Mouse (Mus musculus): Measurements from ENCODE around the gene Ccdc22. TPM values are rescaled to one million over a fixed set of nuclear protein-coding genes. Genes with fewer than 3 reads are reported as not detected.

Gene Ccdc22
- polyA plus RNA-seq, 1 experiment from 2014 or later = 18.2 TPM

DNA sequence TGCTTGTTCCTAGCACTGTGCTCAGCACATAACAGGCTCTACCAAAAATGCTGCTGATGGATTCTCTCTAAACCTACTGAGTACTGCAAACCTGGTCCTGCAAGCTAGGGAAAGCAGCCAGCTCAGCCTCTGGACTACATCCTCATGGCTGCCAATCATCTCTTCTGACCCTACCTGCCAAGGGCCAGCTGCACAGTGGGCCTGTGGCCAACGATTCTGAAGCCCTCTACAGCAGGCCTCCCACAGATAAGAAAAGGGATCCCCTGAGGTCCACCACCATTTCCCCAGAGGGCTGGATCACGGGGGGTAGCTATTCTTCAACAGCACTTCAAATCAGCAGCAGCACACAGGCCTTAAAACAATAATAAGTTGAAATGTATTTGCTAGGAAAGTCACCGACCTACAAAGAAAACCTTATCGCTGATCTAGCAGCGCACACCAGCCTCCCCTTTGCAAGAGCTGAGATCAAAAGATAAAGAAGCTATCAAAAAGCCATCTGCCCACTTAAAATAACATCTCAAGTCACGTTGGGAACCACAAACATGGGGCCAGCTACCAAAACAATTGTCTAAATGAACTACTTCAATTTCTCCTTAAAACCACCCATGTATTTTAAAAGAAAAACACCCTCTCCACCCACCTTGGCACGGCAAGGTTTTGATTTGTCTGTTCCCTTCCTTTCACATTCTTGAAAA, 34.7 kb downstream of the Ccdc22 start:
- WGBS = 42% methylated on average over 7 of the region's 7 CpGs
- H3K4me1 ChIP-seq (ENCODE audit: insufficient read depth, low read depth, low read length) = no peaks in the 10 kb centered on the region
- H3K27ac ChIP-seq (ENCODE audit: low read length) = no peak overlapping the region
- H3K4me3 ChIP-seq (ENCODE audit: low read depth, low read length) = no peak overlapping the region
- TF ChIP-seq EP300 (IDR thresholded peaks at IDR 0.05) = no peak
- TF ChIP-seq CTCF (IDR thresholded peaks at IDR 0.05) = no peak
- ATAC-seq (no peak), DNase-seq (ENCODE audit: low spot score) (no peak)
- no peaks in the 10 kb centered on the region for H3K27me3 ChIP-seq (replicated peaks; ENCODE audit: insufficient read depth, low read length)
- no peak overlapping the region for H3K9ac ChIP-seq (replicated peaks; ENCODE audit: low read depth)
- H3K4me2 ChIP-seq (replicated peaks; ENCODE audit: low read depth, low read length) = no peak overlapping the region
- no peaks in the 10 kb centered on the region for H3K36me3 ChIP-seq (ENCODE audit: insufficient read depth, low read length)
- no peaks in the 10 kb centered on the region for H3K9me3 ChIP-seq (ENCODE audit: low read length)

DNA sequence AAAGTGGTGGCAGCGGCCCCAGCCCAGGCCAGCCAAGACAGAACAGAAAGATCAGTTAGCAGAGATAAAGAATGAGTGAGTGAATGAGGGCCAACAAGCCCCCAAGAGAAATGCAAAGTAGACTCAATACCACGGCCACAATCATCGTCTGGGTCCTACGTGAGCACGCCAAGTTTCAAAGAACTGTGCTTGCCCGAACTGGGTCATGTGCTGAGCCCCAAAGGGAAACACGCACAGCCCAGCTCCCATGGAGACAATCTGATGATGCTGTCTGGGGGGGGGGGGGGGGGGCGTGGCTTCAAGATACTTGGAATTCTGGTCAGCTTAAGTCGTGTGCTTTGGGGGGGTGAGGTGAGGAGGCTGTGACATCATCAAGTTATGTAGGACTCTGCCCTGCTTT, 37.8 kb downstream of the Ccdc22 start:
- H3K9me3 ChIP-seq (ENCODE audit: low read length) = no peaks in the 10 kb centered on the region
- DNase-seq (ENCODE audit: low spot score) (no peak), ATAC-seq (peak; percentile 40)
- H3K27me3 ChIP-seq (replicated peaks; ENCODE audit: insufficient read depth, low read length) = no peaks in the 10 kb centered on the region
- no peak overlapping the region for H3K9ac ChIP-seq (replicated peaks; ENCODE audit: low read depth)
- H3K4me3 ChIP-seq (ENCODE audit: low read depth, low read length) = no peak overlapping the region
- 69% methylated on average over 8 of the region's 9 CpGs for WGBS
- H3K4me2 ChIP-seq (replicated peaks; ENCODE audit: low read depth, low read length) = no peak overlapping the region
- TF ChIP-seq CTCF (IDR thresholded peaks at IDR 0.05) (no peak), EP300 (IDR thresholded peaks at IDR 0.05) (no peak)
- no peaks in the 10 kb centered on the region for H3K4me1 ChIP-seq (ENCODE audit: insufficient read depth, low read depth, low read length)
- H3K27ac ChIP-seq (ENCODE audit: low read length) = no peak overlapping the region
- H3K36me3 ChIP-seq (ENCODE audit: insufficient read depth, low read length) = no peaks in the 10 kb centered on the region

DNA sequence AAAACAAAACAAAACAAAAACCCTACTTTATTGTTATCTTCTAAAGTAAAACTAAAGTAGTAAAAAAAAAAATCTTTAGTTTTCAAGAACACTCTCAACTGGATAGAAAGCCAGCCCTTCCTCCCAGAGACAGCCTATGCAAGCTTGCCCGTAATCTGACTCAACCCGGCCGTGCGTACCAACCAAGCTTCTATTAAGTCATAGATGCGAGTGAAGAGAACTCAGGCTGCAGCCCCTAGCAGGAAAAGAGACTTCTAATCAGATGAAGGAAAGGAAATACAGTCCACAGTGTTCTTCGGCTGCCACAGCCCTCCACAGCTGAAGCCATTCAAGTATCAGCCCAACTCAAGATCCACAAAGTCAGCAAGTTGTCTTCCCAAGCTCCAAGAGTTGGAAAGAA, 39.0 kb downstream of the Ccdc22 start:
- Histone ChIP-seq H3K27me3 (replicated peaks; ENCODE audit: insufficient read depth, low read length) (no peaks in the 10 kb centered on the region), H3K4me1 (ENCODE audit: insufficient read depth, low read depth, low read length) (no peaks in the 10 kb centered on the region), H3K9ac (replicated peaks; ENCODE audit: low read depth) (no peak overlapping the region), H3K4me2 (replicated peaks; ENCODE audit: low read depth, low read length) (no peak overlapping the region), H3K36me3 (ENCODE audit: insufficient read depth, low read length) (no peaks in the 10 kb centered on the region), H3K27ac (ENCODE audit: low read length) (no peak overlapping the region), H3K9me3 (ENCODE audit: low read length) (no peaks in the 10 kb centered on the region), H3K4me3 (ENCODE audit: low read depth, low read length) (no peak overlapping the region)
- ATAC-seq (no peak), DNase-seq (ENCODE audit: low spot score) (peak; percentile 21)
- 69% methylated on average over 6 of the region's 6 CpGs for WGBS
- no peak for TF ChIP-seq EP300 (IDR thresholded peaks at IDR 0.05)
- TF ChIP-seq CTCF (IDR thresholded peaks at IDR 0.05) = no peak

DNA sequence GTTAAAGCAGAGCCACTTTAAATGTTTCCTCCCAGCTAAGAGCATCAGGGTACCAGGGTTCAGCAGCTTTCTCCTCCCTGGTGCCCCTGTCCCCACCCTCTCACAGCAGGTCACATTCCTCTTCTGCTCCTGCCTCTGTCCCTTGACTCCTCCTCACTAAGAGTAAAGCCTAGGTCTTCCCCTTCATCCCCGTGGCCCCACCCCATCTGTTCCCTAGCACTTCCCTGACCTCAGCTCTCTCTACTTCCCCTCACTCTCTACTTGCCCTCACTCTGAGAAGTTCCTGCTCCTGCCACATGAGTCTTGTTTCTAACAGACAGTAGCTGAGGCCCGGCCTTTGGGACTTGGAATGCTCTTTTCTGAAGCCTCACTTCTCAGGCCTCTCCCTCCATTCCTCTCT, 42.2 kb downstream of the Ccdc22 start:
- Histone ChIP-seq H3K4me1 (ENCODE audit: insufficient read depth, low read depth, low read length) (no peaks in the 10 kb centered on the region), H3K27ac (ENCODE audit: low read length) (no peak overlapping the region), H3K9ac (replicated peaks; ENCODE audit: low read depth) (no peak overlapping the region), H3K9me3 (ENCODE audit: low read length) (no peaks in the 10 kb centered on the region), H3K27me3 (replicated peaks; ENCODE audit: insufficient read depth, low read length) (no peaks in the 10 kb centered on the region), H3K4me3 (ENCODE audit: low read depth, low read length) (no peak overlapping the region), H3K36me3 (ENCODE audit: insufficient read depth, low read length) (no peaks in the 10 kb centered on the region), H3K4me2 (replicated peaks; ENCODE audit: low read depth, low read length) (no peak overlapping the region)
- TF ChIP-seq EP300 (IDR thresholded peaks at IDR 0.05) (no peak), CTCF (IDR thresholded peaks at IDR 0.05) (no peak)
- DNase-seq (ENCODE audit: low spot score) (no peak), ATAC-seq (no peak)
- 11% methylated on average over 2 of the region's 2 CpGs for WGBS

DNA sequence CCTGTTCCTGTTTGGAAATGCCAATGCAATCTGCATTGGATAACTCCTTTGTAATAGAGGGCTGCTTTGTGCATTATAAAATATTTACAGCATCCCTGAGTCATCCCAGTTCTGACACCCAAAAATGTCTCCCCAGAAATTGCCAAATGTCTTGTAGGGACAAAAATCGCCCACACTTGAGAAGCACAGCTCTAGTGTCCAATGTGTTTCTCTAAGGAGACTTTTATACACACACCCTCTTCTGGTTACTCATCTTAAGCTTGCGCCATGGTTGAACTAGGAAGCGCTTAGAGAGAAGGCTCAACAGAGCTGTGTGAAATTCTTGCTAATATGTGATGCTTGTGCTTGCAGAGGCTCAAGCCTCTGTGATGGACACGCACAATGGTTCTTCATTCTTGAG, 51.8 kb downstream of the Ccdc22 start:
- Histone ChIP-seq H3K9ac (replicated peaks; ENCODE audit: low read depth) (no peak overlapping the region), H3K9me3 (ENCODE audit: low read length) (no peaks in the 10 kb centered on the region), H3K27ac (ENCODE audit: low read length) (no peak overlapping the region), H3K4me1 (ENCODE audit: insufficient read depth, low read depth, low read length) (no peaks in the 10 kb centered on the region), H3K27me3 (replicated peaks; ENCODE audit: insufficient read depth, low read length) (no peaks in the 10 kb centered on the region), H3K4me3 (ENCODE audit: low read depth, low read length) (no peak overlapping the region), H3K4me2 (replicated peaks; ENCODE audit: low read depth, low read length) (no peak overlapping the region), H3K36me3 (ENCODE audit: insufficient read depth, low read length) (no peaks in the 10 kb centered on the region)
- 91% methylated on average over 4 of the region's 4 CpGs for WGBS
- DNase-seq (ENCODE audit: low spot score) (no peak), ATAC-seq (no peak)
- TF ChIP-seq CTCF (IDR thresholded peaks at IDR 0.05) = no peak
- TF ChIP-seq EP300 (IDR thresholded peaks at IDR 0.05) = no peak

Other genes with a start within 250 kb of the Ccdc22 start
- 0.62 and 0.68 TPM in 2 replicates for gene Usp27x, start 229.7 kb downstream of the Ccdc22 start, polyA plus RNA-seq (2015; fragmentation: Nextera tagmentation; extraction: Ambion mirVana)
- 0.20 TPM in 1 of 2 replicates, not detected in the other for gene Foxp3, start 31.9 kb downstream of the Ccdc22 start, polyA plus RNA-seq (2015; fragmentation: Nextera tagmentation; extraction: Ambion mirVana)
- gene Ppp1r3f, start 31.2 kb downstream of the Ccdc22 start, polyA plus RNA-seq (2015; fragmentation: Nextera tagmentation; extraction: Ambion mirVana) = 0.91 and 1.2 TPM in 2 replicates
- gene Cacna1f, start 1.6 kb upstream of the Ccdc22 start, polyA plus RNA-seq (2015; fragmentation: Nextera tagmentation; extraction: Ambion mirVana) = 0.04 and 0.12 TPM in 2 replicates
- 1.5 and 1.6 TPM in 2 replicates for gene Syp, start 33.0 kb upstream of the Ccdc22 start, polyA plus RNA-seq (2015; fragmentation: Nextera tagmentation; extraction: Ambion mirVana)
- gene Prickle3, start 51.7 kb upstream of the Ccdc22 start, polyA plus RNA-seq (2015; fragmentation: Nextera tagmentation; extraction: Ambion mirVana) = 6.5 and 6.9 TPM in 2 replicates
- 238 and 242 TPM in 2 replicates for gene Plp2, start 65.9 kb upstream of the Ccdc22 start, polyA plus RNA-seq (2015; fragmentation: Nextera tagmentation; extraction: Ambion mirVana)
- 3.5 and 3.7 TPM in 2 replicates for gene Magix, start 75.7 kb upstream of the Ccdc22 start, polyA plus RNA-seq (2015; fragmentation: Nextera tagmentation; extraction: Ambion mirVana)
- 25.9 and 26.1 TPM in 2 replicates for gene Gpkow, start 91.6 kb upstream of the Ccdc22 start, polyA plus RNA-seq (2015; fragmentation: Nextera tagmentation; extraction: Ambion mirVana)
- 202 and 222 TPM in 2 replicates for gene Wdr45, start 108.8 kb upstream of the Ccdc22 start, polyA plus RNA-seq (2015; fragmentation: Nextera tagmentation; extraction: Ambion mirVana)
- 0.64 and 2.7 TPM in 2 replicates for gene Gm45208, start 116.7 kb upstream of the Ccdc22 start, polyA plus RNA-seq (2015; fragmentation: Nextera tagmentation; extraction: Ambion mirVana)
- 18.3 and 18.8 TPM in 2 replicates for gene Praf2, start 122.9 kb upstream of the Ccdc22 start, polyA plus RNA-seq (2015; fragmentation: Nextera tagmentation; extraction: Ambion mirVana)
- 26.4 and 28.2 TPM in 2 replicates for gene Ccdc120, start 145.4 kb upstream of the Ccdc22 start, polyA plus RNA-seq (2015; fragmentation: Nextera tagmentation; extraction: Ambion mirVana)
- 22.0 and 27.6 TPM in 2 replicates for gene Tfe3, start 157.0 kb upstream of the Ccdc22 start, polyA plus RNA-seq (2015; fragmentation: Nextera tagmentation; extraction: Ambion mirVana)
- 22.1 and 25.6 TPM in 2 replicates for gene Gripap1, start 184.2 kb upstream of the Ccdc22 start, polyA plus RNA-seq (2015; fragmentation: Nextera tagmentation; extraction: Ambion mirVana)
- gene Kcnd1, start 216.8 kb upstream of the Ccdc22 start, polyA plus RNA-seq (2015; fragmentation: Nextera tagmentation; extraction: Ambion mirVana) = 0.30 and 0.41 TPM in 2 replicates
- 29.0 and 30.3 TPM in 2 replicates for gene Otud5, start 235.8 kb upstream of the Ccdc22 start, polyA plus RNA-seq (2015; fragmentation: Nextera tagmentation; extraction: Ambion mirVana)